Mouse (Mus musculus): Measurements from ENCODE around the gene Gtsf1l.

DNA sequence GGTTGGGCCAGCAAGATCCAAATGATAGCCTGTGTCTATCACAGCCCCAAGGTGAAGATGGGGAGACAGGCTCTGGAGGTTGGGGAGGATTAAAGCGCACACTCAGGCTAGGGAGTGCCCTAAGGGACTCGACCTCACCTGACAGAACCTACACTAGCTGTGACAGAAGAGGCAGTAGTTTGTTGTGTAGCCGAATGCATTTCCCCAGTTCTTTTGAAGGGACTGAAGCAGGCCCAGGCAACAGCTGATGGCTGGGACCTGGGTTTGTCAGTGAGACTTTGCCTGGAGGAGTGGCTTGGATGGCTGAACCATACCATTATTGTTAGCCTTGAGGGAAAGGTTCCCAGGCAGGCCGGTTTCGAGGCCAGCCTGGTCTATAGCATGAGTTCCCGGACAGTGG lies 2.6 kb downstream of the Gtsf1l start:
- TF ChIP-seq CTCF (IDR thresholded peaks at IDR 0.05; ENCODE audit: low read depth, low read length) (no peak), POLR2AphosphoS5 (IDR thresholded peaks at IDR 0.05; ENCODE audit: insufficient replicate concordance, low read depth, low read length) (no peak)

Data from G1E (cell line).